Mouse (Mus musculus): ENCODE results near the gene Tssc4.

Gene Tssc4

DNA sequence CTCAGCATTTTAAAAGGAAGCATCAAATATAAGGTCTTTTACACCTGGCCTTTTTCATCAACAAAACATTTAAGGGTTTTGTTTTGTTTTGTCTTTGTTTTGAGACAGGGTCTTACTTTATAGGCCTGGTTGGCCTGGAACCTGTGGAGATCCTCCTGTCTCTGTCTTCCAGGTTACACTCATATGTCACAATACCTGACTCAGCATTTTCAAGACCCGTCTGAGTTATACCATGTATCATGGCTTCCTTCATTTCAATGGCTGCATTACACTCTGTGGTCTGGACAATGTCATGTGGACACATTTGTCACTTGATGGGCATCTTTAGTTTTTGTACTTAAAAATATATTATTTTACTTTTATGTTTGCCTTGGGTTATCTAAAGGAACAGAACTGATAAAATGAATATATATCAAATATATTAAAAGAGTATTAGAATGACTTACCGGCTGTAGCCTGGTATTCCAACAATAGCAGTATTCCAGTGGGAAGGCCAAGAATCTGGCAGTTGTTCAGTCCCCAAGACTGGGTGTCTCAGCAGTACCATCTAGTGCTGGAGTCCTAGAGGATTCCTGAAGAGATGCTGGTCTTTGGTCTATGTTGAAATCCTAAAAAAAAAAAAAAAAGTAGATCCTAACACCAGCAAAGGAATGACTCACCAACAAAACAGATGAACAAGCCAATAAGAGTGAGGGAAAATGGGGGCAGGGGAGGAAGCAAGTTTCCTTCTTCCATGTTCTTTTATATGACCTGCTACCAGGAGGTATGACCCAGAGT, 24.8 kb upstream of the Tssc4 start:
- in situ Hi-C loops (cut with MboI; ENCODE audit: unreplicated experiment in 2 of 2) = no loop called here

DNA sequence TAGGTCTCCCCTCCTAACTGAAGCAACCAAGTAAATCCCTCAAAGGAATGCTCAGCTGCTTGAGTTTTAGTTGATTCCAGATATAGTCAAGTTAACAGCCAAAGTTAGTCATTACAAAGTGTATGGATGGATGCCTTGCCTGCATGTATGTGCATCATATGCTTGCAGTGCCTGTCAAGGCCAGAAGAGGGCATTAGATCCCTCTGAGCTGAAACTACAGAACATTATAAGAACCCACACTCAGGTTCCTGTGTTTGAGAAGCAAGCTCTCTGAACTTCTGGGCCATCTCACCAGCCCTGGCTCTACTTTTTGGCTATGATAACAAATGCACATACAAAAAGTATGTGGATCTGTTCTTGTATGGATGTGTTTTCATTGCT, 24.2 kb upstream of the Tssc4 start:
- in situ Hi-C loops (cut with MboI; ENCODE audit: unreplicated experiment in 2 of 2) = no loop called here

DNA sequence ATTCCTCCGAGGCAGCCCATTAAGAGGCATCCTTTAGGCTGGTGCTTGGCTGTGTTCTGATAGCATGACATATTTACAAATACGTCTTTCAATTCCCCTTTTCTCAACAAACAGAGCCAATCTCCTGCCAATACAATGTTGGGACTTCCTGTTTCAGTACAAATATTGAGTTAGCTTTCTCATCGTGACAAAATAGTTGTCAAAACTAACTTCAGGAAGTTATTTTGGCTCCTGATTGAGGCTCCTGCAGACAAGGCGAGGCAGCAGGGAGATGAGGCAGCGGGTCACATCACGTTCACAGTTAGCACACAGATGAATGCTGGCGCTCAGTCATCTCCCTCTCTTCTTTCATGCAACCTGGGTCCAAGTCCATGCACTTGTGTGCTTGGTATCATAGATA, 22.7 kb upstream of the Tssc4 start:
- in situ Hi-C loops (cut with MboI; ENCODE audit: unreplicated experiment in 2 of 2) = no loop called here

DNA sequence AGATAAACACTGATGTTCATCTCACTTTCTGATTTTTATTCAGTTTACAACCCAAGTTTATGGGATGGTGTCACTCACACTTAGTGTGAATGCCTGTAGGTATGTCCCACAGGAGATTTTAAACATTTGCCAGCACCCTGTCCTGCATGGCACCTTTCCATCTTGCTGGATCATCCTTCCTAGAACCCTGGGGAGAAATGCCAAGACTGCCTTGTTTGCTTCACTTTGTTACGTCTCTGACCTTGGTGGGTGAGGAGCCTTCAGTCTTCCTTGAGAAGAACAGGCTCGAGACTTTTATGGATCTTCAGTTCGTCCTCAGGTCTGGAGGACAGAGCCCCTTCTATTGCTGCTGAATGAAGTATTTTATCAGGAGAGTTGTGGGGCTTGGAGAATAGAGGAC, 19.7 kb upstream of the Tssc4 start:
- in situ Hi-C loops (cut with MboI; ENCODE audit: unreplicated experiment in 2 of 2) = no loop called here

DNA sequence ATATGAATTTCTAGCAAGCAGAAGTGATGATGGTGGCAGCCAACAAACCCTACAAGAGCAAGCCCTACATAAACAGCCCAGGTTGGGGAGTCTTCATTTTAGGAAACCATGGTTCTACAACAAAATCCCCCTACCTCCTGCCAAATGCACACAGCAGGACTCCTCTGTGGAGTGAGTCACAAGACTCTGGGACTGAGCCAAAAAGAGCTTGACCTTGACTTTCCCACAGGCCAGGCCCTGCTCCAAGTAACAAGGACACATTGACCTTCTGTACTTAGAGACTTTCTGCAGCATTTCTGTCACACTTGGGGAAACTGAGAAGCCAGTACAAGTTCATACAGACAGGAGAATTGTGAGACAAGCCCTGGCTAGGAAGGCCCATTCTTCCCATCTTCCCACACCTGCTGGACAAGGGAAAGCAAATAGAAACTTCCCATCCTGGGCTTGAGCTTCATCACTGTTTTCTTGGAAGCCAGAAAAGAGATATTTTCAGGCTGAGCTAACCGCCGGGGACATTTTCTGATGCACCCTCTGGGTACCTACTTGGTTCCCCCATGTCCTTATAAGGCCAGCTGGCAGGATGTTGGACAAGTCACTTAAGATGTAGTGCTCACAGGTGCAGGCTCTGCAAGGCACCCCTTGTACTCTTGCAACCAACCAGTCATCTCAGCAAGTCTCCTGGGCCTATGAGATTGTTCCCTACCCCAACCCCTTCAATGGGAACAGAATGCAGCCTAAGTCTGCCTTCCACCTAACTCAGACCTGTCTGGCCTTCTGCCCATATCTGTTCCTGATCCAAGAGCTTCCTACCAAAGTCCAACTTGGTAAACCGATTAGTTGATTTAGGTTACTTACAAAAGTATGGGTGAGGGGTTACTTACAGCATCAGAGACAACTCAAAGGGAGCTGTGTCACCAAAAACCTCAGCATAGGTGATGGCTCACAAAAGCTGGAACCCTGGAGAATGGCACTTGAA, 18.9 kb upstream of the Tssc4 start:
- in situ Hi-C loops (cut with MboI; ENCODE audit: unreplicated experiment in 2 of 2) = loop anchor here (25.0 kb wide), 2 partner anchors 538 to 1512 kb away; partner anchors contain the start of gene Ppfia1 (in 2 of the 2)

DNA sequence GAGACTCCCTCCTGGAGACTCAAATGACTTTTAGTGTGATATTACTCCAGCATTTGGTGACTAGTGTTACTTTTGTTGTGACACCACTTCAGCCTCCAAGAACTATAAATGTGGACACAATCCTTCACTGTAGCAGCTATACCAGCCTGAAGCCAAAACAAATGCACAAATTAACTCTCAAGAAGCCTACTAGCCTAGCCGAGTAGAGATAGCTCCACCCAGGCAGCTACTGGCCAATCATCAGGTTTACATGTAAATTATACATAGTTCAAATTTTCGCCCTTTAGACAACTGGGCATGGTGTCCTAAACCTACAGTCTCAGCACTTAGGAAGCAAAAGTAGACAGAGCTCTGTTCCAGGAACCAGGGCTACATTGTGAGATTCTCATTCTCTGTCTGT, 17.7 kb upstream of the Tssc4 start:
- in situ Hi-C loops (cut with MboI; ENCODE audit: unreplicated experiment in 2 of 2) = loop anchor here (25.0 kb wide), 2 partner anchors 539 to 1511 kb away; partner anchors contain the start of gene Ppfia1 (in 2 of the 2)

DNA sequence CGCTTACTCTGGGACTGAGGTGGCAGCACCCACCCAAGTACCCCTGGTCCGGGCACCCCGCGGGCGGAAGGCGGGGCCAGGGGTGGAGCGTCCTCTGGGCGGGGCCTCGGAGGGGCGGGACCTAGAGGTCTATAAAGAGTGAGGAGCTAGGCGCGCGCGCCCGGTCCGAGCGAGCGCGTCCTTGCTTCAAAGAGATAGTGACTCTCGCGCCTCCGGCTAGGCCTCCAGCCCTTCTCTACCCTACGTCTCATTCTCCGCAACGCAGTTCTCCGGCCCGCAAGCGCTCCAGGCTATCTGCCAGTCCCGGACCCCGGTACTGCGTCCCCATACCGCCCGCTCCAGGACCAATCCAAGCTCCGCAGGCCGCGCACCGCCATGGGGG, 16.4 kb upstream of the Tssc4 start, which contains the start of gene Cd81:
Gene Cd81, plus strand, starts transcription at position 114 of the 382 bp plus-strand sequence.
- in situ Hi-C loops (cut with MboI; ENCODE audit: unreplicated experiment in 2 of 2) = loop anchor here (25.0 kb wide), 2 partner anchors 540 to 1510 kb away; partner anchors contain the start of gene Ppfia1 (in 2 of the 2)

DNA sequence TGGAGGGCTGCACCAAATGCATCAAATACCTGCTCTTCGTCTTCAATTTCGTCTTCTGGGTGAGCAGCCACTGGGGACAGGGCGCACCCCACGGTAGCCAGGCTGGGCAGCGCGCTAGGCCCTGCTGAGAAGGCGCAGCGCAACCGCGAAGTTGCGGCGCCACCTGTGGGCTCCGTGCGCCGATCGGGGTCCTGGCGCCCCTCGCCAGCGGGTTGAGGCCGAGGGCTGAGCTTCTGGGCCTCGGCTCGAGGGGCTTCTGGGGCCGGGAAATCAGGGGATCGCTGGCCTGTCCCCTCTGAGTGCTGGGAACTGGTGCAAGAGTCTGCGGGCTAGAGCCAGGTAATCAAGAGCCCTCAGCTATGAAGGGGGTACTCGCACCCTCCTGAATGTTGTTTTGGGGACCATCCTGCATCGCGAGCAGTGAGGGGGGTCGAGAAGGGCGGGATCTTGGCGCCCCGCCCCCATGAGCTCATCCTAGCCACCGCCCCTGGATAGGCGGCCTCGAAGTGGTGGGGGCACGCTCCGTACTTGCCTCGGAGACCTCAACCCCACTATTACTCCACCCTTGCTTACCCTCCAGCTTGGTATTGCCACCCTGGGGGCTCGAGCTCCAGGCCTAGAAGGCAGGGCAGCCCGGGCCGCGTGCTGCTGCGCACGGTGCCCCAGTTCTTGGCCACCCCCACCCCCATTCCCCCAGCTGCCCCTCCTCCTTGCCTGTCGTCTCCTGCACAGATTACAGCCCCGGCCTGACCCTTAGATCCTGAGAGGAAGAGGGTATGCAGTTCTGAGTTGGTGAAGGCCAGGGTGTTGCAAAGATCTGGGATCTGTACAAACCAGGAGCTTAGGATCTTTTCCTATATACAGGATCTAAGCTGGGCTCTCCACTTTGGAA, 15.8 kb upstream of the Tssc4 start:
- in situ Hi-C loops (cut with MboI; ENCODE audit: unreplicated experiment in 2 of 2) = loop anchor here (25.0 kb wide), 2 partner anchors 541 to 1509 kb away; partner anchors contain the start of gene Ppfia1 (in 2 of the 2)

DNA sequence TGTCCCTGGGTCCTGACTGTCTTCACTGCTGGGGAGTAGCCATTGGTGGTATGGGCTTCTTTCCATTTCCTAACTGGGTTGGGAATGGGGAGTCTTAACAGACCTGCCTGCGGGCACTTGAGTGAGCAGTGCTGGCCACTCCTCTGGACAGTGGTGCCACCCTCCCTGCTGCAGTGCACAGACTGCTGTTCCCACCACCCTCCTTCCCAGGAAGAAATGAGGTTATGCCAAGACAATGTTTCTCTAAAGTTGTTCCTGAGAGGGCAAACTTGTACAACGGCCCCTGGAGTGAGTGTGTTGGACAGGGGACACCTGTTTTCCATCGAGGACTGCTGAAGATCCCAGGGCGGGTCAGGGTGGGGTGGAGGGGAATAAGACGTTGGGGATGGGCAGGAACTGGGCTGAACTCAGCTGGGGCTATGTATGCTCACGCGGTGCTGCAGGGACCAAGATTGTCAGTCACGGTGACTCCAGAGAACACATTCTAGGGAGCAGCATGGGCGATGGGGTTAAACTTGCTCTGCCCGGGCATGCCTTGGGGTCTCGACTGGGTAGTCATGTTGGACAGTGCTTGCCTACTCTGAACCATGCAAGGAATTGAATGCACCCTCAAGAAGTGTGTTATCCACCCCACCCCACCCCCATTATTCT, 15.0 kb upstream of the Tssc4 start:
- in situ Hi-C loops (cut with MboI; ENCODE audit: unreplicated experiment in 2 of 2) = loop anchor here (25.0 kb wide), 2 partner anchors 542 to 1508 kb away; partner anchors contain the start of gene Ppfia1 (in 2 of the 2)

DNA sequence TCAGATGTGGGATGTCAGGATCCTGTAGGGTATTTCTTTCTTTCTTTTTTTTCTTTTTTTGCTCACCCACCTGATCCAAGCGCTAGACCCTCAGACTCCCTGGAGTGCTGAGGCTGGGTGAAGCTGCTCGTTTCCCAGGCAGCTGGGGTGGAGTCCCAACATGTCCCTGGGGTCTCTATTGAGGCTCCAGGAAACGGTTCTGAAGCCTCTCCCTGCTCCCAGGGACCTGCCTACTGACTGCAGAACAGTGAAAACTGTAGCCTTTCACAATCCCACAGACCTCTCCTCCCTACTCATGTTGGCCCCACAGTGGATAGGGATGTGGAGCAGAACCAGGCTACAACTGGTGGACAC, 14.5 kb upstream of the Tssc4 start:
- in situ Hi-C loops (cut with MboI; ENCODE audit: unreplicated experiment in 2 of 2) = loop anchor here (25.0 kb wide), 2 partner anchors 542 to 1508 kb away; partner anchors contain the start of gene Ppfia1 (in 2 of the 2)

DNA sequence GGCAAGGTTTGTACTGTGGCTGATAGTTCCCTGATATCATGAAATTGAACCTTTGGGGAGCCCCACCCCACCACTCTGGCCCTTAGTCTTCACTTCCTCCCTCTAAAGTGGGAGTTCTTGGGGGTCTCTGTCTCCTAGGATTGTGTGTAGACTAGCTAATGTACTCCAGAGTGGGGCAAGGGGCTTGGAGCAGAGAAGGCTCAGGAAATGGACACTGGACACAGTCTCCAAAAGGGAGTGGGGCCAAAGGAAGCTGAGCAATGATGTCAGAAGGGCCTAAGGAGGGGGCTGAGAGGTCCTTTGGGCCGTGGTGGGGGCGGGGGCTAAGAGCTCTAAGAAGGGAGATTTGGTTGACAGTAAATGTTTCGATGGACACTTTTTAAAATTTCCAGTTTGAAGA, 14.0 kb upstream of the Tssc4 start:
- in situ Hi-C loops (cut with MboI; ENCODE audit: unreplicated experiment in 2 of 2) = loop anchor here (25.0 kb wide), 2 partner anchors 543 to 1507 kb away; partner anchors contain the start of gene Ppfia1 (in 2 of the 2)

DNA sequence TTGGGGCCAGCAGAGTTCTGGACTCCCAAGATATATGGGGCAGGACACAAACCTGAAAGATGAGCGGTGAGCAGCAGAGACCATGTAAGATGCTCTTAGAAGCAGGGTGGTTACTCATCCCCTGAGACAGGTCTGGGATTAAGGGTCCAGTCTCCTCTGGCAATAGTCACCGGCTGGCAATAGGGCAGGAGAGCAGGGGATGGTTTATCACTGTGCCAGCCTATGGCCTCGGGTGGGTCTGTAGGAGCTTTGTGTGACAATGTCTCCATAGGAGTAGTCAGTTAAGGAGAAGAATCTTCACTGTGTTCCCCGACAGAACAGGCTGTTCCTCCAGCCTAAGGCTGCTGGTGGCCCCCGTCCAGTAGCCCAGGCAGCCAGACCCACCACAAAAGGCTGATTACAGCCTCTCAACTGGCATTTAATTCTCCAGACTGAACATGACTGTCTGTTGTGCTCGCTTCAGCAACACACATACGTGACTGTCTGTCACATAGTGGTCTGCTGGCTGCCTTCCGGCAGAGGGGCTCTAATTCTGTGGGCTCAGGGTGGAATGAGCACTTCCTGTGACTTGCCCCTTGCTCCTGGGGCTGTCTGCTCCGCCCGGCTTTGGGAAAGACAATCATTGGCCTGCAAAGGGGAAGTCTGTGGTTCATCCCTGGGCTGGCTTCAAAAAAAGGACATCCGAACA, 13.4 kb upstream of the Tssc4 start:
- in situ Hi-C loops (cut with MboI; ENCODE audit: unreplicated experiment in 2 of 2) = loop anchor here (25.0 kb wide), 2 partner anchors 543 to 1507 kb away; partner anchors contain the start of gene Ppfia1 (in 2 of the 2)

DNA sequence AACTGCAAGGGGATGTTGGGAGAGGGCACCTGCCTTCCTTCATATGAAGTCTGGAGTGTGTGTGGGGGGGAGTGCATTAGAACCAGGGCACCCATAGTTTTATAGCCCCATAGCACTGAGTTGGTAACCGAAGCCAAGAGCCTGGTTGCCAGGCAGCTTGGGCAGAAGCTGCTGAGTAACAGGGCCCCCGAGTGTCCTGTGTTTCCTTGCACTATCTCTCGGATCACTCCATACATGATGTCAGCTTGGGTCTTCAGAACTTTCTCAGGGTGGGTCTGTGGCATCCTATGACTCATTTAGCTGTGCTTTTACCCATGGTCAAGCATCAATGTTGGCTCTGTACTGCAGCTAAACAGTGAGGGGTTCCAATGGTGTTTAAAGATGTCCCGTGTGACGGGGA, 12.0 kb upstream of the Tssc4 start:
- in situ Hi-C loops (cut with MboI; ENCODE audit: unreplicated experiment in 2 of 2) = loop anchor here (25.0 kb wide), 2 partner anchors 545 to 1505 kb away; partner anchors contain the start of gene Ppfia1 (in 2 of the 2)

DNA sequence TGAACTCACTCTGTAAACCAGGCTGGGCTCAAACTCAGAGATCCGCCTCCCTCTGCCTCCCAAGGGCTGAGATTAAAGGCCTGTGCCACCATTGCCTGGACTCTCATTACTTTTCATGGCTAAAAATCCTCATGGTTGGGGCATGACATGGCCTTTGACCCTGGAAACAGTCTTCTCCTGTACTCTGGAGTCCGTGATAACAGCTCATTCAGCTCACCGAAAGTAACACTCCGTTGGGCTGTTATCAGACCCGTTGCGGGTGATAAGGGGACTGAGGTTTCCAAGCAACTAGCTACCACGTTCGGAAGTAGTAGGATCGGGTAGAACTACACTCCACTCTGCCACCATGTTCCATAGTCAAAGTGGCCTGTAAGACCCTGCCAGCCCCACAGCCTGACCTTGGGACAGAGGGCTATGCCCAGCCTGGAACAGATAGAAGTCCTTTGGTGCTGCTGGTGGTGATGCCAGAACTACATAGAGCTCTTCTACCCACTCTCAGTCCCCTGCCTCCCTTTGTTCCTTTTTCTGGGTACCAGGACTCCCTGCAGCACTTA, 11.3 kb upstream of the Tssc4 start:
- in situ Hi-C loops (cut with MboI; ENCODE audit: unreplicated experiment in 2 of 2) = loop anchor here (25.0 kb wide), 2 partner anchors 545 to 1505 kb away; partner anchors contain the start of gene Ppfia1 (in 2 of the 2)

DNA sequence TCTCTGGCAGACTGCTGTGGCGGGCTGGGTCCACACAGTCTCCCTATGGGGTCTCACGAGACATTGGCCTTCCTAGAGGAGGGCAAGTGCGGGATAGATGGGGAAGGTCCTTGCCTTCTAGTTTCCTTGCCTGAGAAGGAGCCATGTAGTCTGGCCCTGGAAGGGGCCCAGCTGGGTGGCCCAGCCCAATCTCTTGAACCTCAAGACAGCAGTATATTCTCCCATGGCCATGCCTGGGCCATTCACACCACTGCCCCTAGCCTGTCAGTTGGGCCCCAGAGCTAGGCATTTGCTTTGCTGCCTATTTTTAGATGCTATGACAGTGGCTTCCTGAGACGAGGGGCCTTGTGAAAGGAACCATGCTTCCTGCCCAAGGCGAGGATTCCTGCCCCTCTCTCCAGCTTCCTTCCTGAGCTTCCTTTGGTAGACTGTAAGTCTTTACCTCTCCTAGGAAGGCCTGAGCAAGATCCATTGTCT, 10.8 kb upstream of the Tssc4 start:
- in situ Hi-C loops (cut with MboI; ENCODE audit: unreplicated experiment in 2 of 2) = loop anchor here (25.0 kb wide), 2 partner anchors 546 to 1504 kb away; partner anchors contain the start of gene Ppfia1 (in 2 of the 2)

DNA sequence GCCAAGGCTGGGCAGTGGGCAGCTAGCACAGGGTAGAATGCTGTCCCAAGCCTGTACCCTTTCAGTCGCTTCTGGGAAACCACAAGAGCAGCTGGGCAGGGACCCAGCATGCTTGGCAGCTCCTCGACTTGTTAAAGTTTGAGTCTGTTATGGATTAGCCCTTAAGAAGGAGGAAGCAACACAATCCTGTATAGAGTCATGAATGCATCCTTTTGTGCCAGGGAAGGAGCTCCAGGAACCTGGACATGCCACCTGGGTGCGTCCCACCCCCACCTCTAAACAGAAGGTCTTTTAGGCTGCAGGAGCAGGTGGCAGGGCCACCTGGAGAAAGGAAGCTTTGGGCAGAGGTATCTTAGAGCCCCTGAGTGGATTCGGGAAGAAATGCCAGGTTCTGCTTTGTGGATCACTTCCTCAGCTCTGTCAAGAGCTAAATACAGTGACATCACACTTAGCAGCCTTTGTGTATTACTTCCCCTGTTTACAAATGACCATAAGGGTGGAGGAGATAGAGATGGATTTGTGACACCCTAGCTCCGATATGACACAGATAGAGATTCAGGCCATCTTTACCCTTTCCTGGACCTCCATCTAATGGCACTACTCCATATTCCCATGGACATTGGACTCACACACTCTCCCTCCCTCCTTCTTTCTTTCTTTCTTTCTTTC, 9.7 kb upstream of the Tssc4 start:
- in situ Hi-C loops (cut with MboI; ENCODE audit: unreplicated experiment in 2 of 2) = loop anchor here (25.0 kb wide), 2 partner anchors 547 to 1503 kb away; partner anchors contain the start of gene Ppfia1 (in 2 of the 2)

DNA sequence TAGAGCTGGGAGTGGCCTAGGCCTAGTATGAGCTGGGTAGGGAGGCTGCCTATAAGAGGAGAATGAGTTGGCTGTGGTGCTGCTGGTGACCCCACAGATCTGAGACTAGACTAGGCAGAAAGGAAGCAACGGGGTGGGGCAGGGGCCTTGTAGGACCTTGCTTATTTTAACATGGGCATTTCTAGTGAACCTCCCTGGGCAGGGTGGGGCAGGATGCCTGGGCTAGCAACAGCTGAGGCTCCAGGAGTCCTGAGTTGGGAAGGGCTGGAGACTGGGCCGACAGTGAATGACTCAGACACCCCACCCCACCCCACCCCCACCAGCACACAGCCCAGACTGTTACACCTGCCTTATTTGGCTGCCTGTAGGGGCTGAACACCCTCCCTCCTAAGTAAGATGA, 6.3 kb upstream of the Tssc4 start:
- in situ Hi-C loops (cut with MboI; ENCODE audit: unreplicated experiment in 2 of 2) = loop anchor here (25.0 kb wide), 2 partner anchors 550 to 1500 kb away; partner anchors contain the start of gene Ppfia1 (in 2 of the 2)

Data from v-Abl transformed pro-B cells (cell line).